Mouse (Mus musculus) hindbrain, embryonic 11.5 days (tissue): ENCODE results near the gene Il6st. TPM values are rescaled to one million over a fixed set of nuclear protein-coding genes. Genes with fewer than 3 reads are reported as not detected.

Source experiments
- ATAC-seq: fragments of 200-750 bp; cut with Nextera tagmentation; 2 replicates; pipeline ENCODE4 v1.8.0; 2017; ENCODE audit warnings: mild to moderate bottlenecking, moderate TSS enrichment, moderate library complexity; ENCODE audit not compliant: low FRiP score
- DNase-seq: peaks from one replicate; pipeline ENCODE4 v3.0.0-alpha.2; 2015; ENCODE audit warnings: low spot score
- H3K27ac ChIP-seq: fragments of 300-500 bp; sonication (generic); 2 replicates; pipeline ENCODE4 v1.5.1; 2014; ENCODE audit warnings: mild to moderate bottlenecking, low read depth, low read length
- H3K27me3 ChIP-seq: fragments of 300-500 bp; sonication (generic); 2 replicates; pipeline ENCODE4 v1.6.1; 2014; ENCODE audit warnings: mild to moderate bottlenecking, low read length, moderate library complexity, mixed read lengths; ENCODE audit not compliant: control insufficient read depth, insufficient read depth
- H3K36me3 ChIP-seq: fragments of 300-500 bp; sonication (generic); 2 replicates; pipeline ENCODE4 v1.6.1; 2014; ENCODE audit warnings: mild to moderate bottlenecking, low read length, moderate library complexity, mixed read lengths; ENCODE audit not compliant: control insufficient read depth, insufficient read depth
- H3K4me1 ChIP-seq: fragments of 300-500 bp; sonication (generic); replicated peaks from 2 replicates; pipeline ENCODE4 v1.6.1; 2014; ENCODE audit warnings: low read length, mixed read lengths; ENCODE audit not compliant: control insufficient read depth, insufficient read depth
- H3K4me2 ChIP-seq: fragments of 300-500 bp; sonication (generic); replicated peaks from 2 replicates; pipeline ENCODE4 v1.6.1; 2014; ENCODE audit warnings: mild to moderate bottlenecking, low read depth, low read length
- H3K4me3 ChIP-seq: fragments of 300-500 bp; sonication (generic); 2 replicates; pipeline ENCODE4 v1.5.1; 2014; ENCODE audit warnings: low read depth, low read length
- H3K9ac ChIP-seq: fragments of 300-500 bp; sonication (generic); 2 replicates; pipeline ENCODE4 v1.6.1; 2014; ENCODE audit warnings: low read depth, low read length
- H3K9me3 ChIP-seq: fragments of 300-500 bp; sonication (generic); 2 replicates; pipeline ENCODE4 v1.6.1; 2016; ENCODE audit warnings: low read length; ENCODE audit not compliant: control insufficient read depth
- WGBS: fragments of 180-500 bp; shearing (Covaris S2); extraction: QIAGEN DNeasy Blood & Tissue Kit; methylation state at CpG from one replicate; pipeline ENCODE4 v1.1.7; 2014; 5-methylcytosine and 5-hydroxymethylcytosine counted together
- polyA plus RNA-seq: library from polyadenylated mRNA; unstranded; fragments of >200 nt; fragmentation: Nextera tagmentation; extraction: Ambion mirVana; gene quantifications from 2 replicates; pipeline ENCODE4 v1.2.1, GENCODE M21; 2014

The Il6st gene
- polyA plus RNA-seq, 1 experiment from 2014 or later: 27.0 TPM

GRCm38 (mm10) chr13:112503846-112504245, 40.0 kb downstream of the Il6st start:
- no peaks in the 10 kb centered on the region for H3K4me1 ChIP-seq
- H3K9ac ChIP-seq: no peak overlapping the region
- no peak overlapping the region for H3K4me2 ChIP-seq
- 94% methylated on average over 13 of the region's 13 CpGs for WGBS
- no peak overlapping the region for H3K4me3 ChIP-seq
- ATAC-seq: no peak
- H3K36me3 ChIP-seq: peaks cover 3% of the 10 kb centered on the region; the same call in 1 of the 2 replicates
- no peaks in the 10 kb centered on the region for H3K27me3 ChIP-seq
- no peak overlapping the region for H3K27ac ChIP-seq
- H3K9me3 ChIP-seq: no peaks in the 10 kb centered on the region
- DNase-seq: no peak

- 97% methylated on average over 6 of the region's 6 CpGs for WGBS
- no peak overlapping the region for H3K27ac ChIP-seq
- no peak for DNase-seq
- no peaks in the 10 kb centered on the region for H3K4me1 ChIP-seq
- no peak for ATAC-seq
- H3K9ac ChIP-seq: no peak overlapping the region
- H3K36me3 ChIP-seq: no peaks in the 10 kb centered on the region; the same call in 1 of the 2 replicates
- H3K27me3 ChIP-seq: no peaks in the 10 kb centered on the region
- no peak overlapping the region for H3K4me3 ChIP-seq
- no peaks in the 10 kb centered on the region for H3K9me3 ChIP-seq
- no peak overlapping the region for H3K4me2 ChIP-seq
Measured at GRCm38 (mm10) chr13:112505436-112505835, 41.6 kb downstream of the Il6st start.

GRCm38 (mm10) chr13:112506766-112507165, 42.9 kb downstream of the Il6st start:
- no peak for ATAC-seq
- Histone ChIP-seq H3K36me3 (no peaks in the 10 kb centered on the region; the same call in 1 of the 2 replicates), H3K9ac (no peak overlapping the region), H3K27me3 (no peaks in the 10 kb centered on the region), H3K4me1 (no peaks in the 10 kb centered on the region), H3K27ac (no peak overlapping the region), H3K4me2 (no peak overlapping the region), H3K4me3 (no peak overlapping the region), H3K9me3 (no peaks in the 10 kb centered on the region)
- DNase-seq: no peak
- WGBS: 88% methylated on average over 13 of the region's 13 CpGs

- ATAC-seq: no peak
- Histone ChIP-seq H3K27ac (no peak overlapping the region), H3K4me1 (no peaks in the 10 kb centered on the region), H3K4me2 (no peak overlapping the region), H3K27me3 (no peaks in the 10 kb centered on the region), H3K9me3 (no peaks in the 10 kb centered on the region), H3K9ac (no peak overlapping the region), H3K36me3 (no peaks in the 10 kb centered on the region; the same call in 1 of the 2 replicates), H3K4me3 (no peak overlapping the region)
- no peak for DNase-seq
- 87% methylated on average over 13 of the region's 13 CpGs for WGBS
Measured at GRCm38 (mm10) chr13:112507691-112508090, 43.8 kb downstream of the Il6st start.

GRCm38 (mm10) chr13:112508487-112508886, 44.6 kb downstream of the Il6st start:
- Histone ChIP-seq H3K9ac (no peak overlapping the region), H3K9me3 (no peaks in the 10 kb centered on the region), H3K4me3 (no peak overlapping the region), H3K36me3 (no peaks in the 10 kb centered on the region; the same call in 1 of the 2 replicates), H3K27ac (no peak overlapping the region), H3K4me2 (no peak overlapping the region), H3K27me3 (no peaks in the 10 kb centered on the region), H3K4me1 (no peaks in the 10 kb centered on the region)
- ATAC-seq (no peak), DNase-seq (no peak)
- WGBS: 92% methylated on average over 5 of the region's 5 CpGs

- 35% methylated on average over 4 of the region's 4 CpGs for WGBS
- Histone ChIP-seq H3K4me3 (no peak overlapping the region), H3K4me1 (no peaks in the 10 kb centered on the region), H3K36me3 (no peaks in the 10 kb centered on the region; the same call in 1 of the 2 replicates), H3K27ac (no peak overlapping the region), H3K9me3 (no peaks in the 10 kb centered on the region), H3K4me2 (no peak overlapping the region), H3K9ac (no peak overlapping the region), H3K27me3 (no peaks in the 10 kb centered on the region)
- DNase-seq (peak; percentile 79), ATAC-seq (peak; percentile 40; the same call in 1 of the 2 replicates)
Measured at GRCm38 (mm10) chr13:112509465-112509864, 45.6 kb downstream of the Il6st start.

- 93% methylated on average over 19 of the region's 19 CpGs for WGBS
- Histone ChIP-seq H3K4me2 (no peak overlapping the region), H3K4me3 (no peak overlapping the region), H3K27ac (no peak overlapping the region), H3K27me3 (peaks cover 2% of the 10 kb centered on the region; the same call in 1 of the 2 replicates), H3K4me1 (no peaks in the 10 kb centered on the region), H3K36me3 (no peaks in the 10 kb centered on the region), H3K9me3 (no peaks in the 10 kb centered on the region), H3K9ac (no peak overlapping the region)
- DNase-seq (no peak), ATAC-seq (no peak)
Measured at GRCm38 (mm10) chr13:112510437-112511212, 46.8 kb downstream of the Il6st start.

GRCm38 (mm10) chr13:112511261-112511660, 47.4 kb downstream of the Il6st start:
- ATAC-seq (no peak), DNase-seq (no peak)
- Histone ChIP-seq H3K4me1 (no peaks in the 10 kb centered on the region), H3K9me3 (no peaks in the 10 kb centered on the region), H3K9ac (no peak overlapping the region), H3K27me3 (peaks cover 2% of the 10 kb centered on the region; the same call in 1 of the 2 replicates), H3K4me2 (no peak overlapping the region), H3K36me3 (no peaks in the 10 kb centered on the region), H3K27ac (no peak overlapping the region), H3K4me3 (no peak overlapping the region)
- WGBS: 88% methylated on average over 11 of the region's 11 CpGs

- H3K27me3 ChIP-seq: peaks cover 2% of the 10 kb centered on the region; the same call in 1 of the 2 replicates
- WGBS: 89% methylated on average over 7 of the region's 7 CpGs
- no peak for ATAC-seq
- H3K4me2 ChIP-seq: no peak overlapping the region
- no peak overlapping the region for H3K27ac ChIP-seq
- H3K4me1 ChIP-seq: no peaks in the 10 kb centered on the region
- no peak for DNase-seq
- H3K4me3 ChIP-seq: no peak overlapping the region
- H3K9me3 ChIP-seq: no peaks in the 10 kb centered on the region
- H3K36me3 ChIP-seq: no peaks in the 10 kb centered on the region
- no peak overlapping the region for H3K9ac ChIP-seq
Measured at GRCm38 (mm10) chr13:112511810-112512209, 47.9 kb downstream of the Il6st start.
